Mouse (Mus musculus) lung, postnatal 0 days (tissue): ENCODE measurements at regions not wholly inside any gene's neighbourhood (a gene's known extent, or its start where the extent isn't known, plus 50 kb on each side); places are given as distances from the start of the nearest gene placed in this dataset.
A peak's percentile ranks its signal among the peaks of the same experiment; 100 is the strongest.

ENCODE experiments used
- ATAC-seq: fragments of 200-750 bp; cut with Nextera tagmentation; 2 replicates; pipeline ENCODE4 v1.8.0; 2017; ENCODE audit warnings: moderate library complexity
- DNase-seq: peaks from one replicate; pipeline ENCODE4 v3.0.0-alpha.2; 2016; ENCODE audit warnings: low spot score
- H3K27ac ChIP-seq: fragments of 300-500 bp; sonication (generic); 2 replicates; pipeline ENCODE4 v1.5.1; 2014; ENCODE audit warnings: antibody characterized with exemption, mild to moderate bottlenecking, low read length, mixed read lengths
- H3K27me3 ChIP-seq: fragments of 300-500 bp; sonication (generic); replicated peaks from 2 replicates; pipeline ENCODE4 v1.6.1; 2014; ENCODE audit warnings: low read length, mixed read lengths; ENCODE audit not compliant: insufficient read depth
- H3K36me3 ChIP-seq: fragments of 300-500 bp; sonication (generic); 2 replicates; pipeline ENCODE4 v1.6.1; 2014; ENCODE audit warnings: low read length, mixed read lengths; ENCODE audit not compliant: insufficient read depth
- H3K4me1 ChIP-seq: fragments of 300-500 bp; sonication (generic); 2 replicates; pipeline ENCODE4 v1.6.1; 2014; ENCODE audit warnings: antibody characterized with exemption, low read depth, low read length, mixed read lengths; ENCODE audit not compliant: insufficient read depth
- H3K4me2 ChIP-seq: fragments of 300-500 bp; sonication (generic); replicated peaks from 2 replicates; pipeline ENCODE4 v1.6.1; 2014; ENCODE audit warnings: low read depth, mild to moderate bottlenecking, low read length, moderate library complexity, mixed read lengths
- H3K4me3 ChIP-seq: fragments of 300-500 bp; sonication (generic); 2 replicates; pipeline ENCODE4 v1.5.1; 2014; ENCODE audit warnings: low read depth, low read length
- H3K9ac ChIP-seq: fragments of 300-500 bp; sonication (generic); replicated peaks from 2 replicates; pipeline ENCODE4 v1.6.1; 2014; ENCODE audit warnings: low read depth, mild to moderate bottlenecking
- H3K9me3 ChIP-seq: fragments of 300-500 bp; sonication (generic); 2 replicates; pipeline ENCODE4 v1.6.1; 2016; ENCODE audit warnings: low read length, mixed read lengths
- CTCF ChIP-seq: IDR thresholded peaks from 2 replicates; pipeline ENCODE4 v1.5.1; 2016; ENCODE audit warnings: antibody characterized with exemption, mild to moderate bottlenecking
- EP300 ChIP-seq: IDR thresholded peaks from 2 replicates; pipeline ENCODE4 v1.6.1; 2016; ENCODE audit warnings: antibody characterized with exemption, mild to moderate bottlenecking, control low read depth
- WGBS: fragments of 180-500 bp; shearing (Covaris S2); extraction: QIAGEN DNeasy Blood & Tissue Kit; methylation state at CpG from one replicate; pipeline ENCODE4 v1.1.7; 2014; 5-methylcytosine and 5-hydroxymethylcytosine counted together

DNA sequence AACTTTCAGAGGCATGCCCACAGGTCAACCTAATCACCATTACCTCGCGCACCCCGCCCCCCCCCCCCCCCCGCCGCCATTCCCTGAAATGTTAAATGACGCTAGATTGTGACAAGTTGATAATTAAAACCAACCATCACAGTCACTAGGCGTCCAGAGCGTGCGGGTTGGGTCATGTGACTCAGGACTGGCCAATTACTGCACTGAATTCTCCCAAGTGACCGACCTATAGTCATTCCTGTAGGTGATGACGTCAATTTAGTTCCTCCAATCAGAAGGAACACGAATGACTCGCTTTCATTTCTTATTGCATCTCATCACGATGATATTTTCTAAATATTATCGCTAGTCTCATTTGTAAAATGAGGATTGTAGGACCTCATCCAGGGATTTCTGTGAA, 60.2 kb upstream of the E2f3 start:
- WGBS, result 82% methylated on average over 13 of the region's 15 CpGs
- H3K27ac ChIP-seq, result no peak overlapping the region
- no peak for DNase-seq
- no peaks in the 10 kb centered on the region for H3K9me3 ChIP-seq
- ATAC-seq, result no peak
- H3K9ac ChIP-seq, result no peak overlapping the region
- H3K27me3 ChIP-seq, result no peaks in the 10 kb centered on the region
- no peak for TF ChIP-seq CTCF
- no peak for TF ChIP-seq EP300
- H3K4me1 ChIP-seq, result no peaks in the 10 kb centered on the region
- H3K4me2 ChIP-seq, result no peak overlapping the region
- H3K4me3 ChIP-seq, result no peak overlapping the region
- no peaks in the 10 kb centered on the region for H3K36me3 ChIP-seq

DNA sequence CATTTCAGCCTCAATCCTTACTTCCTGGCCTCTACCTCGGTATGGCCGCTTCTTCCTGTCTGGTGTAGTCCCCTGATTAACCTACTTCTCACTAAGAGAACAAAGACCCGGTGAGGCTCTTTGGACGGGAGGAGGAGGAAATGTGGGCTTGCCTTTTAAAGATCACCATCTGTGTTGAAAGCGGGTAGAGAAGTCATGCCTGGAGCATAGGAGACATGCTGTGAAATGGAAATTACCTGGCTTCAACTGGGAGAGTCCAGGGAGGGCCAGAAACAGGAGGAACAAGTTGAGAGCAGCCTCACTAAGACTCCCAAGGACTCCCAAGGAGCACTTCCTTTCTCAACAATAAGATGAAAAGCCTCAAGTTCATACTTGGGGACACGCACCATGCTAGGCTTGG, 59.4 kb upstream of the E2f3 start:
- DNase-seq, result no peak
- H3K27ac ChIP-seq, result no peak overlapping the region
- H3K36me3 ChIP-seq, result no peaks in the 10 kb centered on the region
- H3K9me3 ChIP-seq, result no peaks in the 10 kb centered on the region
- H3K27me3 ChIP-seq, result no peaks in the 10 kb centered on the region
- no peak for TF ChIP-seq CTCF
- no peak for TF ChIP-seq EP300
- H3K4me3 ChIP-seq, result no peak overlapping the region
- 75% methylated on average over 6 of the region's 6 CpGs for WGBS
- H3K4me1 ChIP-seq, result no peaks in the 10 kb centered on the region
- no peak overlapping the region for H3K9ac ChIP-seq
- ATAC-seq, result no peak
- no peak overlapping the region for H3K4me2 ChIP-seq

DNA sequence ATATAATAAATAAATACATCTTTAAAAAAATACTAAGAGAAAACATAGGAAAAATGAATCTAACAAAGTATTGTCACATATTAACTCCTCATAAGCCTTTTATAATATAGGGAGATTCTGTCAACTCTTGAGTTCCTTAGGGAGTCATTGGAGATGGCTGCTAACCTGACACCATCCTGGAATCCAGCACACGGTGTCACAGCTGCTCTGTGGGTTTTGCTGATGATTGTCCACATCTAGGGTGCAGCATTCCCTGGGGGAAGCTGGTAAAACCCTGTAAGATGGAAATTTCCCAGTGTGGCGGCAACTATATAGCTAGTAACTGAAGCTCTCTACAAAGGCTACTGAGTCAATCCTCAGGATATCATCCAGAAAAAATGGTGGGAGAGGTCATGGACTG, 58.9 kb upstream of the E2f3 start:
- Histone ChIP-seq H3K27ac (no peak overlapping the region), H3K27me3 (no peaks in the 10 kb centered on the region), H3K4me1 (no peaks in the 10 kb centered on the region), H3K36me3 (no peaks in the 10 kb centered on the region), H3K4me2 (no peak overlapping the region), H3K9ac (no peak overlapping the region), H3K4me3 (no peak overlapping the region), H3K9me3 (no peaks in the 10 kb centered on the region)
- no peak for DNase-seq
- no peak for ATAC-seq
- 82% methylated on average over 2 of the region's 2 CpGs for WGBS
- TF ChIP-seq CTCF, result no peak
- TF ChIP-seq EP300, result no peak

DNA sequence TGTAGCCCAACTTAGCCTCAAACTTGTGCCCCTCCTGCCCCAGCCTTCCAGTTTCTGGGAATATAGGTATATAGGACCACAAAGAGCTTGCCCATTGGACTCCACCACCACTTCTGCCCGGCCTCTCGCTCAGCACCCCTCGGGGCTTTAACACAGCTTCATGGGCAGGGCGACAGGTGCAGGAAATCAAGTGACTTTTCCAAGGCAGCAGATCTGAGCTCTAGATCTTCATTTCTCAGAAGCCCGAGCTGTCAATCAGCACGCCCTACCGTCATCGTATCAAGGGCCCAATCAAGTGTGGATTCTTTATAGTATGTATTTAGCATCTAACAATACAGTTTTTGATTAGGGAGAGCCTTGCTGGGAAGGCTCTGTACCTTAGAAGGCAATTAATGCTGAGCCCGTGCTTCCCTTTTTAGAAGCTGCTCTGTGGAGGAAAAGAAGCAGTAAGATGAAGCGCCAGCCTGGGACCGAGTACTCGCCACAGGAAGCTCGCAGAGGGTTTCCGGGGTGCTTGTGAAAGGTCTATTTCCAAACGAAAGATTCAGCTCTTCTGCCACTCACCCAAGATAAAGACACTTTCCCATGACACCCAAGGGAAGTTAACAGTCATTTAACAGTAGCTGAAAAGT, 56.9 kb upstream of the E2f3 start:
- no peak for DNase-seq
- no peak overlapping the region for H3K4me2 ChIP-seq

DNA sequence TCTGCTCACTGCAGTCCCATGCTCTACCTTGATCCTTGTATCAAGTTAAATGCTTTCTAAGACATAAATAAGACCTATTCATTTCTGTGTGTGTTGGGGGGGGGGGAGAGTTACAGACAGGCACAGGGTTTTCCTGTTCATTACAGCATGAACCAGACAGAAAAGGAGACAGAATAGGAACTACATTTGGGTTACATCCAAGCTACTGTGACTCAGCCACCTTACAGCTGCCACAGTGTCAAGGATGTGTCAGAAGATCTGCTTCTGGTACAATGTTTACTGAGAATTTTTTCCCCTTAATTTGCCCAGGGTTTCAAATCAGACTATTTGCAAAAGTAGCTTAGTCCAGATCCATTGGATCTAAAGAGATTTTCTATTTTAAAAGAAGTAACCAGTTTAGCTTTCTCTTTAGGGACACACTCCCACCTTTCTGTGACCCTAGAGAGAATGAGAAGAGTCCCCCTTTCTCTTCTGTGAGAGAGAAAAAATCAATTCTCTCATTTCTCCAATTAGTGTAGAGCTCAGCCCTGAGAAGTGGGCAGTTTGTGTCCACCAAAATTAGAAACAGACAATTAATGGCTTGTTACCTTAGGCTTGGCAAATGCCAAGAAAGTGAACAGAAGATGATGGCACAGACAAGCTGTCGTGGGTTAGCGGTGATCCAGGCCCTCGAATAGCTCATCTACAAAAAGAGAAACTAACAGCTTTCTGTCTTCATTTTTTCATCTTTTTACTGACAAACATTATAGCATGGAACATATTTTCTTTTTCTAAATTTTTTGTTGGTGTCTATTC, 55.8 kb upstream of the E2f3 start:
- no peak overlapping the region for H3K4me3 ChIP-seq
- TF ChIP-seq CTCF (no peak), EP300 (no peak)
- WGBS, result 84% methylated on average over 3 of the region's 3 CpGs
- H3K27me3 ChIP-seq, result no peaks in the 10 kb centered on the region
- no peaks in the 10 kb centered on the region for H3K36me3 ChIP-seq
- H3K9ac ChIP-seq, result no peak overlapping the region
- no peaks in the 10 kb centered on the region for H3K9me3 ChIP-seq
- DNase-seq, result peak; percentile 22
- no peak overlapping the region for H3K4me2 ChIP-seq
- H3K27ac ChIP-seq, result no peak overlapping the region
- no peaks in the 10 kb centered on the region for H3K4me1 ChIP-seq
- ATAC-seq, result no peak

More for the DNA sequence above, 56.9 kb upstream of the E2f3 start:
- Histone ChIP-seq H3K36me3 (no peaks in the 10 kb centered on the region), H3K4me1 (no peaks in the 10 kb centered on the region), H3K9ac (no peak overlapping the region), H3K27ac (no peak overlapping the region), H3K9me3 (no peaks in the 10 kb centered on the region), H3K4me3 (no peak overlapping the region), H3K27me3 (no peaks in the 10 kb centered on the region)
- WGBS, result 70% methylated on average over 15 of the region's 15 CpGs
- TF ChIP-seq CTCF, result no peak
- TF ChIP-seq EP300, result no peak
- ATAC-seq, result no peak

DNA sequence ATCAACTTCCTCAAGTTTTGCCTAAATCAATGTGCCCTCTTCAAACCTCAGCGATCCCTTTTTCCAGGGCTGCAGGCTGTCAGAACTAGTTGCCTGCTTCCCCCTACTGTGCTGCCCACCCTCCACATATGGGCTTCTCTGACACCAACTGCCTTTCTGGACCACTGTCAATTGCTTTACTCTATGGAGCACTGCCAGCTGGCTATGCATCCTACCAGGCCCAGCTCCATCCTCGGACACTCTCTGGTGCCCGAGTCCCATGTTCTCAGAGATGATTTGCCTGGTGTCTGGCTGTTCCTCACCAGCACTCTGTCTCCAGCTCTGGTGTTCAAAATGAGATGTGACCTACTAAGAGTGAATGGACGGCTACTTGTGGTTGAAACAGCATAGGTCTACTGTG, 54.4 kb upstream of the E2f3 start:
- Histone ChIP-seq H3K4me1 (no peaks in the 10 kb centered on the region), H3K9me3 (no peaks in the 10 kb centered on the region), H3K27me3 (no peaks in the 10 kb centered on the region), H3K4me3 (no peak overlapping the region), H3K27ac (no peak overlapping the region), H3K9ac (no peak overlapping the region), H3K4me2 (no peak overlapping the region), H3K36me3 (no peaks in the 10 kb centered on the region)
- ATAC-seq (no peak), DNase-seq (no peak)
- WGBS, result 70% methylated on average over 4 of the region's 4 CpGs
- TF ChIP-seq EP300 (no peak), CTCF (no peak)
